Mouse (Mus musculus) 3134 (cell line): ENCODE data around the gene Rai1.

ENCODE experiments used
- DNase-seq: peaks from one replicate; pipeline ENCODE4 v3.0.0-alpha.2; 2011; ENCODE audit warnings: low spot score; ENCODE audit not compliant: insufficient read length; ENCODE audit errors: extremely low read depth

Gene Rai1

DNA sequence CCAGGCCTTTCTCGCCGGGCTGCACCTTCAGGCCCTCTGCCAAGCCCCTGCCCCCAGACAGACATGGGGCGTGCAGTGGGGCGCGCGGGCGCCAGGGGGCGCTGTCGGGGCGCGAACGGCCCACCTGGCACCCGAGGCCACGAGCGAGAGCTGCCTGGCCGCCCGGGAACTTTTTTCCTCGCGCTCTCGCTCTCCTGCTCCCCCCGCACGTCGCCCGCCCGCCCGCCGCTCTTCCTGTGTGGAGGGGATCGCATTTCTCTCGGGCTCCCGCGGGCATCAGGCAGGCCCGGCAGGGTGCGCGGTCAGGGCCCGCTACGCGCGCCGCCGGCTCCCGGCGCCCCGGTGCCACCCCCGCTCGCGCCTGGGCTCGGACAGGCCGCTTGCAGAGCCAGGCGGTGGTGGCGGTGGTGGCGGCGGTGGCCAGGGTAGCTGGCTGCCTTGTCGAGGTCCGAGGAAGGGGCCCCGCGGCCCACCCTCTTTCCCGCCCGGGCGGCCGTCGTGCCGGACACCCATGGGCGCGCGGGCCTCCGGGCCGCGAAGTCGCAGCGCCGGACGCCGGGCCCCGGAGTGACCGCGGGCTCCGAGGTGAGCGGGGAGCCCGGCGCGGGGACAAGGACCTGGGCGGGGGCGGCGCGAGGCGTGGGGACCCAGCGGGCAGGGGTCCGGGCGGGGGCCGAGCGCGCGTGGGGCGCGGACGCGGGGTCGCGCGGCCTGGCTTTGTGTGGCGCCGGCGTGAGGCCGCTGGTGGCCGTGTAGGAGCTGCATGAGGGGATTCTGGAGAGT lies at the start of gene Rai1:
TSS of gene Rai1 (plus strand) at position 204 of the 783 bp plus-strand sequence.
- peak; percentile 88 for DNase-seq

DNA sequence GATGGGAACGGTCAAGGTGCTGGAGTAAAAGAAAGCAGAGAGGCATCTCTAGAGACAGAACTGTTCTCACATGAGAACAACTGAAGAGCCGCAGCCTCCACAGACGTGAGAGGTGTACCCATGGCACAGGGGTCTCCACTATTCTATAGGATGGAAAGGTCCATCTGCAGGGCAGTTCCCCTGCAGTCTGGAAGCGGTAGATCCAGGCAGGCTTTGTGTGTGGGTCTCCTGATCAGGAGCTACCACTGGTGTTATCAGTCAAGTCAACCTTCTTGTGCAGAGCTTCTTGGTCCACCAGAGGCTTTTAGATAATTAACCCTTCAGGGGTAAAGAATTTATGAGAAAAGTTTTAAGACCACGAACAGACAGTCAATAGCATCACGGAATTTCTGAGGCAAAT lies 48.3 kb upstream of the Rai1 start:
- DNase-seq: no peak

DNA sequence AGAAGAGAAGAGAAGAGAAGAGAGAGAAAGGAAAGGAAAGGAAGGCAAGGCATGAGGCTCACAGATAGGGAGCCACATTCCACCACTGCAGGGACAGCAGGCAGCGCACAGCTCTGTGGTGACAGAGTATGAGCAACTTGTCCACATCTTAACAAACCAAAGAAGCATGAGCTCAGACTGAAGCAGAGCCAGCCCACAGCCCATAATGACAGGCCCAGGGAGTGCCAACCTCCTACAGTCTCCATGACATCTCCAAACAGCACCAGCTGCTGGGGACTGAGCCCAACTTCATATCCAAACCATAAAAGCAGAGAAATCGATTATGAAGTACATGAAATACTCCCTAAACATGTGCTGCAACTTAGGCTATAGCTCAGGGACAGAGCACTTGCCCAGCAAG lies 46.8 kb upstream of the Rai1 start:
- DNase-seq: no peak

DNA sequence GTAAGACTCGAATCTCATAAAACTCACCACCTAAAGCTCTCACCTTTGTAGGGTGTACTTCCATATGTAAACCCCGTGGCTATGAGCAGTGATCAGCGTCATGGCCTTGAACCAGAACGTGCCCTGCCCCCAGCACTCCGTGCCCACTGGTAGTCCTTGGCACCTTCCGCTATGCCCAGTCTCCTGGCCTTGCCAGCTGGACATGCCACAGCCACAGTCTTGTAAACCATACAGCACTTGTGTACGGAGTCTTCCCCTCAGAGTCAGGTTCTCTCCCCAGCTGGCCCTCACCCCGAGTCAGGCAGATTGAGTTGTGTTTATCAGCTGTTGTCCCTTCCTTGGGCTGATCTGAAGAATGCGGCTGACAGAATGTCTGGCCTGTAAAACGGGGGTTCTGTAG lies 46.4 kb upstream of the Rai1 start:
- no peak for DNase-seq

DNA sequence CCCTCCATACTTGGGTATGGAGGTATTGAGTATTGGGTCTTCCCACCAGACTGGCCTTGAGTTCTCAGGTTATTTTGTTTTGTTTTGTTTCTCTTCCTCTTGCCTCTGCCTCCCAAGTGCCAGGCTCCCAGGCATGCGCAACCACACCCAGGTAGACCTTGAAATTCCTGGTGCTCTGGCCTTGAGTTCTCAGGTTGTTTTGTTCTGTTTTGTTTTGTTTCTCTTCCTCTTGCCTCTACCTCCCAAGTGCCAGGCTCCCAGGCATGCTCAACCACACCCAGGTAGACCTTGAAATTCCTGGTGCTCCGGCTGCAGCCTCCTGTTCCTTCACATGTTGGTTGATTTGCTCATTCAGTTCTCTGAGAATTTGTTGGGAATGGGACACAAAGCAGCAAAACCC lies 44.8 kb upstream of the Rai1 start:
- no peak for DNase-seq

DNA sequence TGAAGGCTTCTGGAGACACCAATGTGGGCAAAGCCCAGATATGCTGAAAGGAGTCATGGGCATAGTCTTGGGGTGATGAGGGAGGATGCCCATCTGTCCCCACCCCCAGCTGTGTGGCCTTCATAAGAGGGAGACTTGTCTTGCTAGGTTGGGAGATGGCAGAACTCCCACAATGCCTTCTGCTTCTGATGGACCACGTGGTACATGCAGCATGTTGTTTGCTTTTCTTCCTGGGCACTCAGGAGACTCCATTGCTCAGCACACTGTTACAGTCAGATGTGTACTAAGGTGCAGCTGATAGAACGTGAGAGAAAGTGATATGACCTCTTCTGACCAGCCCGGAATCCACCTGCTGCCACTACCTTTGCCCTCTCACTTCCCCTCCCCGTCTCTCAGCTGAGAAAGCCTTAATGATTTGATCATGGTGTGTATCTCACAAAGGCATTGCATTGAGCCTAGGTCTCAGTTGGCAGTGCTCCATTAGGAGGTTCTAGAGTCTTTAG lies 43.3 kb upstream of the Rai1 start:
- DNase-seq: no peak

DNA sequence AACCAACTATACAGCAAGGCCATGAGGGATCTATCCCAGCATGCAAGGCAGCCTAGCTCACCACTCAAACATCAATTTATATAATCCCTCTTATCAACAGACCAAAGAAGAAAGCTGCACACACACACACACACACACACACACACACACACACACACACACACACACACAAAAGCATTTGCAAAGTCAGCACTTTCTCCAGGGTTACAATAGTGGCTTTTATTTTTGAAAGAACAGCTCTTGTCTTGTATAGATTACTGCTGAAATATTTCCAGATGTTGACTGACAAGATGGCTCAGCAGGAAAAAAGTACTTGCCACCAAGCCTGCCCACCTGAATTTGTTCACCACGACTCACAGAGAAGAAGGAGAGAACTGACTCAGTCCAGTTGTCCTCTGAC lies 39.5 kb upstream of the Rai1 start:
- no peak for DNase-seq

DNA sequence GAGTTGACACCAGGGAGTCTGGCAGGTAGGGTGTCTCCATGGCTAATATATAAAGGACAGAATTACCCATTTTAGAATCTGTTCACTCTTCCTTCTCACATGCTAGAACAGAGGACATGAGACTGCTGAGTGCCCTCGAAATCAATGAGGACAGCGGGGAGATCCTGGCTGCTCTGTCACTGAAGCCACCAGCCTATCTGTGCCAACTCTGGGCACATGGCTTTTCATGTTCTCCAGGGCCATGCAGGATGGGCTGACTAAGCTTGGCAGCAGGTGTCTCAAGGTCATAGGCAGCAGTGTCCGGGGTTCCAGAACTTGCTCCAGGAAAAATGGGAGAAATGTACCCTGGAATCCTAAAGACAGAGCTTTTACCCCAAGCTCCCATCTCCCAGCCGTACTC lies 37.2 kb upstream of the Rai1 start:
- DNase-seq: no peak

DNA sequence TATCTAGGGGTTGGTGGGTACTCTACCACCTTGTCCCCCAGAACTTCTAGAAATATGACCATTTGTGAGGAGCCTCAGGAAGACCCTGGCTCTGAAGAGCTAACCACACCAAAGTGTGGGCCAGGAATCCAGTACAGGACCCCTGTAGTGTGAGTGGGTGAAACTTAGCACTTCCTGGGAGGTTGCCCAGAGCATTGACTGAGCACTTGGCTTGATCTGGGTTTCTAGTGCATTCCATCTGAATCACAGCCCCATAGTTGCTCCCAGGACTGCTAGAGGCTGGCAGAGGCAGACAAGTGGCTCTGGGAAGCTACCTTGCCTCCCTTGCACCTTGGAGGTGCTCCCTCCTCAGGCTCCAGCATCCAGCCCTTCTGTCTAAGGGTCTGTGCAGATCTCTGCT lies 36.2 kb upstream of the Rai1 start:
- DNase-seq: no peak

DNA sequence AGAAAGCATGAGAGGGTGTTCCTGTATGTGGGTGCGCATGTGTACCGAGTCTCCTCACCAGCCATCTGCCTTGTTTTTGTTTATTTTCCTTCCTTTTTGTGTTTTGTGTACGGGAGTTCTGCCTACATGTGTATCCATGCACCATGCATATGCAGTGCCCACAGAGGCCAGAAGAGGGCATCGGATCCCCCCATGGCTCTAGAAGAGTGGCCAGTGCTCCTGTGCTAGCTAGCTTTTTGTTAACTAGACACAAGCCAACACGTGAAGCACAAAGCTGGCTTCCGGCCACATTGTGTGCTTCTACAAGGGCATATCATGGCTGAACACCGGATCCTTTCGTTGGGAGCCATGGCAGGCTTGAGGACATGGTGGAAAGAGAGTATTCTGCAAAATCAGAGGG lies 34.2 kb upstream of the Rai1 start:
- DNase-seq: no peak

DNA sequence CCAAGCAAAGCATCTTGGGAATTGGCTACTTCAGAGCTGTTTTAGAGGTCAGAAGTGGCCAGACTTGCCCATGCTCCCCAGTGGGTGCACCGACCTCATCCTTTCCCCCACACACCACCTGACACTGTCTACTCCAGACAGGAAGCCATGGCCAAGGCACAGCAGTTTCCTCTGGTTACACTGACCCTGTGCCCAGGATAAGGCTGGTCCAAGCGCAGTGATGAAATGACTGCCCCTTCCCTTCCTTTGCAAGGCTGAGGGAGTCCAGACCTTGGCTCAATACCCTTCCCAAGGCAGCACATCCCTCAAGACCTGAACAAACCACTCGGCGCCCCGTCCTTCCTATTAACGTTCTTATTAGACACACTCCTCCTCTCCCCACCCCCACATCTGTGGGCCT lies 33.6 kb upstream of the Rai1 start:
- DNase-seq: no peak

DNA sequence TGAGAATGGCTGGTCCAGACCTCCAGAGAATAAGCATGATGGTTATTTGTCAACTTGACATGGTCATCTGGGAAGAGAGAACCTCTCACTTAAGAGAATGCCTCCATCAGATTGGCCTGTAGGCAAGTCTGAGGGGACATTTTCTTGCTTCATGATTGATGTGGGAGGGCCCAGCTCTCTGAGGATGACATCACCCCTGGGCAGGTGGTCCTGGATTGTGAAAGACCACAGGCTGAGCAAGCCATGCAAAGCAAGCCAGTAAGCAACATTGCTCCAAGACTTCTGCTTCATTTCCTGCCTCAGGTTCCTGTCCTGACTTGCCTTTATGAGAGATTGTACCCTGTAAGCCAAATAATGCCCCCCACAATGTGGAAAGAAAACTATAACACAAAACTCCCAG lies 31.7 kb upstream of the Rai1 start:
- DNase-seq: no peak

DNA sequence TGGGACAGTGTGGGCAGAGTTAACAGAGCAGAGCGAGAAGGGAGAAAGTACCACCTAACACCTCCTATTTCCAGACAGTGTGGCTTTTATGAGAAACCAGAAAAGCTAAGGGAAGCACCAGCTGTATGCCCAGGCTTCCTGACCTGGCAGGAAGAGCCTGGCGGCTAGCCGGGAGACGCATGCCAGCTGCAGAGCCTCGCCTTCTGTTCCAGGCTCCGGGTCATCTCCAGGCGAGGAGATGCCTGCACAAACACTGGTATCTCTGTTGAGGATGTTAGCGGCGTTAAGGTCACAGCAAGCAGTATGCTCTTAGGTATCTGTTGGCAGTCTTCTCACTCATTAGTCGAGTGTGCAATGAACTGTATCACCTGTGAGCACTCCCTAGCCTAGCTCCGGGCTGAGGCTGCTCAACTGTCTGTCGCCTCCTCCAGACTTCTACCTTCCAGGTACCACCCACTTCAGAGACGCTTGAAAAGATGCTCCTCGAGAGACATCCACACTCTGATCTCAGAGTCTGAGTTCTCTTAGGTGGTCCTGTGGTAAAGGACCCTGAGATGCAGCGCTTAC lies 30.8 kb upstream of the Rai1 start:
- no peak for DNase-seq

DNA sequence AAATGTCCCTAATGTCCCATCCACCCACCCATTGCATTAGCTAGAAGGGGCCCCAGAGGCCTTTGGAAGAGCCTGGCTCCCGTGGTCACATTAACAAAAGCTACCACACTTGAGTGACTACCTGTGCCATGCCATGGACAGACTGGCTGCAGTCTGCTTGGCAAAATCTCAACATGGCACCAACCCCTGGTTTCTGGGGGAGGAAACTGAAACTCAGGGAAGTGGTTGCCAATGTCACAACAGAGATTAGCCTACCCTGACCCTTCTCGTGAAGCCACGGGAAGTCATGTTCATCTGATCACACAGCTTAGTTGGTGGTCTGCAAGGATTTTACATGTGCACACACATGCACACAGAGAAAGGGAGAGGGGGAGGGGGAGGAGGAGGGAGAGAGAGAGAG lies 28.6 kb upstream of the Rai1 start:
- DNase-seq: no peak

DNA sequence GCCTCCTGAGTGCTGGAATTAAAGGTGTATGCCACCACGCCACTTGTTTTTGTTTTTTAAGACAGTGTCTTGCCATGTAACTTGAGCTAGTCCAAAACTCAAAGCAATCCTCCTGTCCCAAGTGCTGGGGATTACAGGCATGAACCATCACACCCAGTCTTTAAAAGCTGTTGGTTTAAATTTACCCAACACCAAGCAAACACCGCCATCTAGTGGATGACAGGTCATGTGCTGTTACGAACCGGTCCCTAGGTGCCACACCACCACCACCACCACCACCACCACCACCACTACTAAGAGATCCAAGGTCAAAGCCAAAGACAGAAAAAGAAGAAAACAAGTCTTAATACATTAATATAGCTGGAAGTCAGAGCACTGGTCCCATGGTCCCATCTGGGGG lies 28.0 kb upstream of the Rai1 start:
- DNase-seq: peak; percentile 38

DNA sequence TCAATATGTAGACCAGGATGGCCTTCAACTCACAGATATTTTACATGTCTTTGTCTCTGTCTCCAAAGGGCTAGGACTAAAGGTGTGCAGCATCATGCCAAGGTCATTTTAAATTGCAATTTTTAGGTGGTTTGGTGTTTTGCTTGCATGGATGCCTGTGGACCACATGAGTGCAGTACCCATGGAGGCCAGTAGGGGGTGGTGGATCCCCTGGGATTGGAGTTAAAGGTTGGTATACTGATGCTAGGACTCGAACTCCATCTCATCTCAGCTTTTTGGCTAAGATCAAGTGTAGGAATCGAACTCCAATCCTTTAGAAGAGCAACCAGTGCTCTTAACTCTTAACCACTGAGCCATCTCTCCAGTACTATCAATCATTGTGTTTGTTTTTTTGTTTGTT lies 20.2 kb upstream of the Rai1 start:
- no peak for DNase-seq

DNA sequence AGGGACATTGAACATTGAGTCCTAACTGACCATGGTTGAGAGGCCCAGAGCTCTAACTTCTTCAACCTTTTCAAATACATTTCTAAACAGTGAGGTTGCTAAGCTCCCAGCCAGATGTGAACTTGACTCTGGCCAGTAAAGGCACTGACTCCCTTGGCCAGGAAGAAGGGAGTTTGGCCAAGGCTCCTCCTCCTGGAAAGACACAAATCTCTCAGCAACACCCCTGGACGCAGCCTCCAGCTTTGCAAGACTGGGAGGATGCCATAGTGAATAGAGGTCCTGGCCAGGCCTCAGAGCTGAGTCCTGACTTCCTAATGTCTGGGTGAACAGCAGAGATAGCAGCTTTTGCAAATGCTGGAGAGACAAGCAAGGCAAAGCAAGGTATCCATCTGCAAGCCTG lies 18.1 kb upstream of the Rai1 start:
- DNase-seq: no peak

DNA sequence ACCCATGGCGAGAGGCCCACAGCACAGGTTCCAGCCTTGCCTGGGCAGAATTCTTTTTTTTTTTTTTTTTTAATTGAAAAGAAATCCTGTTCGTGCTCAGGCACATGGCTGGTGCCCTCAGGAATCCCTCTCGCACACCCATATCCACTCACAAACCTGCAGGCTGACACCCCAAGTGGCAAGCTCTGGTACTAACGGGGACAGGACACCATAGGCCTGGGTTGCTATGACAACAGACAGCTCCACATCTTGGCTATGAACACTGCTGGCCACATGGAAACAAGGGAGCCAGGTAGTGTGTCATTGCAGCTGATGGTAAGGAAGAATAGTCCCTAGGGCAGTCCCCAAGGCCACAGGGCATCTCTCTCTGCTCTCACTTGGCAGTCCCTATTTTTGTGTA lies 15.9 kb upstream of the Rai1 start:
- DNase-seq: no peak

DNA sequence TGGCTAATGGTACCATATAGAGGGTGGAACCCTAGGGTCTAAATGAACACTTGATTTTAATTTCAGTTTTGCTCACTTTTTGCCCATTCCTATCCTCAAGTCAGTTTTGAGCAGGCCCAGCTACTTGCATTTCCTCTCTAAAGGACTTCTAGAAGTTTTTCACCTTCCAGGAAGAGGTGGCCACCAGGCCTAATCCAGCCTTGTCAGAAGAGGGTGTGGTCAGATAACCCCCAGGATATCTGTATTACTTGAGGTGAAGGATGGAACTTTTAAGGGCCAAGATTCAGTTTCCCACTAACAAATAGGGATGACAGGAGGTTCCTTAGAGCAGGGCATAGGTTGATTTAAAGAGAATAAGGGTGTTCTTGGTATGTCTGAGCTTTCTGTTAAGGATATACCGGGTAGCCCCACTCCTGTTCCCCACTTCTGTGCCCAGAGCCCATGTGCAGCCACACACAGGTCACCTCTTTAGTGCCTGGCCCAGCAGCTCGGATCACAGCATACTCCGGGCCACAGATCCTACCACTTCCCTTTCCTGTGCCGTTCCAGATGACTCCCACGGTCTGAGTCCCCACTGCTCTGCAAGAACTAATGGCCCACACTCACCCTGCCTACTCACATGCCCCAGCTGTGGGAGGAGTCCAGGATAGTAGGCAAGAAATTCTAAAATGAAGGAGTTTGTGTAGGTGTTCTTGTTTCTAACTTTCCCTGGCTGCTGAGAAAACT lies 14.0 kb upstream of the Rai1 start:
- DNase-seq: no peak

DNA sequence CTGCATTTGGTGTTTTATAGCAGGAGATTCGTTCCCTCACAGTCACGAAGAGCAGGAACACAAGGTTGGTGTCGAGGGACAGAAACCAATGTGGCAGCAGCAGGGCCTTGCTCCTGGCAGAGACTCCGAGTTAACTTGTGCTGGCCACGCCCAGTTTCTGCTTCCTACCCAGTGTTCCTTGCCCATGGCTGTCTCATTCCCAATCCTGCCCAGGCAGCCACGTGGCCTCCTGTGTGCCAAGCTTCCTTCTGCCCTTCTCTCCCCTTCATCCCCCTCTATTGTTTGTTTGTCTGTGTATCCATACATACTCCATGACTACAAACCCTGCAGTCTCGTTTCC lies 13.4 kb upstream of the Rai1 start:
- no peak for DNase-seq

DNA sequence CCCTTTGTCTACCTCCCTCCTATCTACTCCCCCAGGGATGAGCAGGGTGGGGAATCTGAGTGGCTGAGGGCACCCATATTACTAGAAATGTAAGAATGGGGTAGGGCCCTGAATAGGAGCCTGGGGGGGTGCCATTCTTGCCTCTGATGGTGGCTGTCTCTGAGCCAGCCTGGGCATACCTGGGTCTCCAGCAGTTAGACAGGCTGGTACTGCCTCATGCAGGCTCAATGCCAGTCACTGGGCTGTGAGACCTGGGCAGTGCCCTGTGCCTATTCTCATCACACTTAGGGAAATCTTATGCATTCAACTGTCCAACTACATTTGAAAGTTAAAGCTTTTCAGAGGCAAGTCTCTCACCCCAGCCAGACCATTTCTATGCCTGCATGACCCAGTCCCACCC lies 11.6 kb upstream of the Rai1 start:
- DNase-seq: no peak

DNA sequence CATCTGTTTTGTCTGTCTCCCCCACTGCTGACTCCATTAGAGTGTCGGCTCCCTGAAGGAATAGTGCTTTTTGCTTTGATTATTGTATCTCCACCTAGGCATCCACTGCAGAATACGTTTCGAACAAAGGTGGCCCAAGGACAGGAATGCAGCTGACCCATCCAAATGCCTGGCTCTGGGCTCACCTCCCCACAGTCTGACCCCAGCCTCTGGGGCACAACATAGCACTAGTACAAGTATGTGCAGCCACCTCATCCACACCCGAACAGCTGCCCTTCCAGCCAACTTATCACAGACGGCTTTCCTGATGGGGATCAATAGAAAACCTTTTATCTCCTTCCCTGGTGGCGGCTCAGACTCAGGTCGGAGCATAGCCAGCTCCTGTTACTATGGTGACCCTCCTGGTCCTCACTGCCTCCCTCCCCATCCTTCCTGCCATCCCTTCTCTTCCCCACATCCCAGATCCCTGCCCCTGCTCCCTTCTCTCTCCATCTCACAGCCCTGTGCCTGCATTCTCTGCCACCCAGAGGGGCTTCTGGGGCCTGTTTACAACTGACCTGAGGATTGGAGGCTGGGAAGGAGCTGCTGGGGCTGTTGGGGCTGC lies 10.7 kb upstream of the Rai1 start:
- DNase-seq: no peak
